Mouse (Mus musculus) cerebellum, adult 2 months (tissue): ENCODE measurements around the gene Il10. TPM values are rescaled to one million over a fixed set of nuclear protein-coding genes. Genes with fewer than 3 reads are reported as not detected.

Experiments used
- DNase-seq, 2 experiments: peaks; one replicate each; pipeline ENCODE4 v3.0.0; 2021
- H3K27ac ChIP-seq: fragments of 200-500 bp; 2 replicates; pipeline ENCODE4 v1.5.1; 2012; ENCODE audit warnings: low read length, control low read depth, inconsistent platforms; ENCODE audit not compliant: insufficient read depth
- H3K27me3 ChIP-seq: fragments of 200-500 bp; 2 replicates; pipeline ENCODE4 v1.6.1; 2012; ENCODE audit warnings: inconsistent platforms, mild to moderate bottlenecking, low read length, moderate library complexity; ENCODE audit not compliant: control insufficient read depth, insufficient read depth
- H3K4me1 ChIP-seq: fragments of 200-500 bp; 2 replicates; pipeline ENCODE4 v1.6.1; 2011; ENCODE audit warnings: low read length; ENCODE audit not compliant: control insufficient read depth, insufficient read depth
- H3K4me3 ChIP-seq: fragments of 200-500 bp; replicated peaks from 2 replicates; pipeline ENCODE3; 2011; ENCODE audit warnings: mild to moderate bottlenecking, low read depth, low read length, control low read depth; ENCODE audit not compliant: insufficient read depth
- CTCF ChIP-seq: fragments of 200-500 bp; IDR thresholded peaks from 2 replicates; pipeline ENCODE4 v1.5.1; 2011; ENCODE audit warnings: low read depth, mild to moderate bottlenecking, control low read depth, low read length, moderate library complexity, borderline replicate concordance; ENCODE audit not compliant: insufficient read depth
- POLR2A ChIP-seq: fragments of 200-500 bp; IDR thresholded peaks from 2 replicates; pipeline ENCODE4 v1.6.1; 2011; ENCODE audit warnings: low read length, control low read depth, borderline replicate concordance; ENCODE audit not compliant: insufficient read depth
- WGBS: fragments of 180-500 bp; shearing (Covaris S2); methylation state at CpG from one replicate; pipeline ENCODE4 v1.1.7; 2018; 5-methylcytosine and 5-hydroxymethylcytosine counted together
- polyA plus RNA-seq: library from polyadenylated mRNA; depleted of rRNA; stranded (reverse); fragments of >200 nt; gene quantifications from 2 replicates; pipeline ENCODE4 v1.2.3, GENCODE M21; 2012

Gene Il10
- polyA plus RNA-seq, 1 experiment = not detected

GRCm38 (mm10) chr1:131053656-131054055, 34.0 kb downstream of the Il10 start:
- WGBS = 66% methylated on average over 4 of the region's 4 CpGs
- H3K27me3 ChIP-seq = no peaks in the 10 kb centered on the region
- H3K4me3 ChIP-seq = no peak overlapping the region
- no peaks in the 10 kb centered on the region for H3K4me1 ChIP-seq
- no peak overlapping the region for H3K27ac ChIP-seq
- no peak for TF ChIP-seq CTCF
- no peak for TF ChIP-seq POLR2A
- no peak for DNase-seq

GRCm38 (mm10) chr1:131054251-131054650, 34.6 kb downstream of the Il10 start:
- TF ChIP-seq CTCF (no peak), POLR2A (no peak)
- no peak overlapping the region for H3K27ac ChIP-seq

GRCm38 (mm10) chr1:131058431-131058830, 38.8 kb downstream of the Il10 start:
- 87% methylated on average over 7 of the region's 7 CpGs for WGBS

More at GRCm38 (mm10) chr1:131054251-131054650, 34.6 kb downstream of the Il10 start:
- WGBS = 79% methylated on average over 4 of the region's 4 CpGs
- peaks cover 2% of the 10 kb centered on the region; the same call in 1 of the 2 replicates for H3K4me1 ChIP-seq
- no peak overlapping the region for H3K4me3 ChIP-seq
- DNase-seq = no peak
- no peaks in the 10 kb centered on the region for H3K27me3 ChIP-seq

GRCm38 (mm10) chr1:131059411-131059810, 39.8 kb downstream of the Il10 start:
- Histone ChIP-seq H3K27ac (no peak overlapping the region), H3K4me1 (peaks cover 10% of the 10 kb centered on the region), H3K4me3 (no peak overlapping the region), H3K27me3 (no peaks in the 10 kb centered on the region)
- no peak for DNase-seq
- WGBS = 58% methylated on average over 1 of the region's 1 CpGs
- TF ChIP-seq CTCF = no peak
- no peak for TF ChIP-seq POLR2A

More at GRCm38 (mm10) chr1:131058431-131058830, 38.8 kb downstream of the Il10 start:
- Histone ChIP-seq H3K27ac (no peak overlapping the region), H3K27me3 (no peaks in the 10 kb centered on the region), H3K4me3 (no peak overlapping the region), H3K4me1 (peaks cover 10% of the 10 kb centered on the region)
- DNase-seq = no peak
- TF ChIP-seq POLR2A = no peak
- TF ChIP-seq CTCF = no peak

- WGBS = 38% methylated on average over 5 of the region's 5 CpGs
- Histone ChIP-seq H3K27ac (no peak overlapping the region), H3K4me3 (no peak overlapping the region), H3K27me3 (no peaks in the 10 kb centered on the region), H3K4me1 (peaks cover 10% of the 10 kb centered on the region)
- no peak for TF ChIP-seq CTCF
- no peak for TF ChIP-seq POLR2A
- no peak for DNase-seq
These were observed 40.2 kb downstream of the Il10 start for GRCm38 (mm10) chr1:131059841-131060240.

- DNase-seq = peak in 1 of 2 experiments; percentile 47
- Histone ChIP-seq H3K27me3 (no peaks in the 10 kb centered on the region), H3K4me3 (no peak overlapping the region), H3K4me1 (peaks cover 10% of the 10 kb centered on the region), H3K27ac (no peak overlapping the region)
- TF ChIP-seq POLR2A (no peak), CTCF (peak; percentile 57; the same call in 1 of the 2 replicates)
- WGBS = 58% methylated on average over 13 of the region's 13 CpGs
These were observed 40.9 kb downstream of the Il10 start for GRCm38 (mm10) chr1:131060290-131061253.

DNA sequence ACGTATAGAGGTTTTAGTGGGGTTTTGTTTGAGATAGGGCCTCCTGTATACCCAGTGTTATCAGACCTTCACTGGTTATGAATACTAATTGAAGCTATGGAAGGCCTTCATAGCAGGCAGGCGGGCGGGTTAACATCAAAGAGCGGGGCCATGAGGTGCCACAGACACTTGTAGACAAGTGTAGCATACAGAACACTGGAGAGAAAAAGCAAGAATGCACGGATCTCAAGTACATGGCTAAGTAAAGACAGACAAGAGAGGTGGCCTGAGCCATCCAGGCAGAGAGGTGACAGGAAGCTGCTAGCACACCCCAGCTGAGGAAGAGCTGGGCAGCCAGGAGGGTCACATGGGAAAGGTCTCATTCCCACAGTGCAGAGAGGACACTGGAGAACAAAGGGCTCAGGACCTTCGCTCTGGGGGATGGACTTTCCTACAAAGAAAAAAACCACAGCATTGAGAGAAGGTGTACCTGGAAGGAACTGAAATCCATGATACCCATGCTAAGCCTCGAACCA, 42.2 kb downstream of the Il10 start:
- Histone ChIP-seq H3K27ac (no peak overlapping the region), H3K27me3 (no peaks in the 10 kb centered on the region), H3K4me1 (peaks cover 10% of the 10 kb centered on the region), H3K4me3 (no peak overlapping the region)
- no peak for DNase-seq
- TF ChIP-seq CTCF = no peak
- no peak for TF ChIP-seq POLR2A
- 90% methylated on average over 7 of the region's 7 CpGs for WGBS

DNA sequence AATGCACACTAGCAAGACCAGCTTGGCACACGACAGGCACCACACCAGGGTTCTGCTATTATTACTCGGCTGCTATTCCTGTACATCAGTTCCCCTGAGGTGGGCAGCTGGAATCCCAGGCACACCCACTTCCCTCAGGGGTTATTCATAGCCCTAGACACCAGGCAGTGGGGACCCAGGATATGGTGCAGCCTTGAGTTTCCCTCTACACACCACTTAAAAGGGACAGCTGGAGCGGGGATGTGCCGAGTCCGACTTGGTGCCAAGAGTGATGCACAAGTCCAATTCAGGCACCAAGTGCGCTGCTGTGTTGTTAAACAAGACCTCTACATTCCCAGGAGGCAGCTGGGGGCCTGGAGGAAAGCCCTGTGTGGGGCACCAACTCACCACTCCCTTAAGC, 43.2 kb downstream of the Il10 start:
- no peak overlapping the region for H3K4me3 ChIP-seq
- WGBS = 23% methylated on average over 6 of the region's 6 CpGs
- H3K27me3 ChIP-seq = no peaks in the 10 kb centered on the region
- no peak overlapping the region for H3K27ac ChIP-seq
- TF ChIP-seq POLR2A (no peak), CTCF (no peak)
- H3K4me1 ChIP-seq = peaks cover 10% of the 10 kb centered on the region
- DNase-seq = no peak
